Mouse (Mus musculus) CH12.LX (cell line): ENCODE results near the gene Bdh1. TPM values are rescaled to one million over a fixed set of nuclear protein-coding genes. Genes with fewer than 3 reads are reported as not detected.
A peak's percentile ranks its signal among the peaks of the same experiment; 100 is the strongest.

Experiments
- DNase-seq: peaks from one replicate; pipeline ENCODE4 v3.0.0-alpha.2; 2013; ENCODE audit errors: extremely low read depth
- H3K27ac ChIP-seq: 2 replicates; pipeline ENCODE4 v1.5.1; 2012; ENCODE audit warnings: low read depth, mild to moderate bottlenecking, control low read depth, moderate library complexity; ENCODE audit not compliant: insufficient read depth
- H3K27me3 ChIP-seq: replicated peaks from 2 replicates; pipeline ENCODE3; 2012; ENCODE audit warnings: inconsistent platforms
- H3K36me3 ChIP-seq, 2 experiments: replicated peaks in 1 of 2; 2 replicates each; pipeline versions ENCODE3 to v1.6.1; 2012; ENCODE audit warnings: inconsistent platforms in 1 of 2, low read length in 1 of 2, mild to moderate bottlenecking in 1 of 2, mixed read lengths in 1 of 2, moderate library complexity in 1 of 2; ENCODE audit not compliant: control insufficient read depth in 1 of 2, insufficient read depth in 1 of 2
- H3K4me1 ChIP-seq, 2 experiments: 2 replicates each; pipeline ENCODE4 v1.6.1; 2012; ENCODE audit warnings: inconsistent platforms in 1 of 2, moderate library complexity in 1 of 2; ENCODE audit not compliant: insufficient read depth in 2 of 2, control insufficient read depth in 1 of 2
- H3K4me2 ChIP-seq: 2 replicates; pipeline ENCODE4 v1.6.1; 2012; ENCODE audit warnings: low read depth, mild to moderate bottlenecking, control low read depth; ENCODE audit not compliant: poor library complexity, insufficient read depth, severe bottlenecking
- H3K4me3 ChIP-seq, 3 experiments: fragments of 150-350 bp in 1 of 3; sonication (generic) in 1 of 3; replicated peaks in 1 of 3; 2 replicates each; pipeline versions ENCODE3 to v1.5.1; 2011 to 2012; ENCODE audit warnings: low read depth in 2 of 3, low read length in 2 of 3, mild to moderate bottlenecking in 2 of 3, moderate library complexity in 2 of 3, control low read depth in 1 of 3, improper control_type of control experiment in 1 of 3, inconsistent platforms in 1 of 3, mixed read lengths in 1 of 3; ENCODE audit not compliant: poor library complexity in 1 of 3
- H3K79me2 ChIP-seq: replicated peaks from 2 replicates; pipeline ENCODE4 v1.6.1; 2012; ENCODE audit warnings: mild to moderate bottlenecking, moderate library complexity; ENCODE audit not compliant: control insufficient read depth, poor library complexity, insufficient read depth, severe bottlenecking; ENCODE audit errors: extremely low read depth
- H3K9ac ChIP-seq: 2 replicates; pipeline ENCODE4 v1.6.1; 2012; ENCODE audit warnings: low read depth, mild to moderate bottlenecking, control low read depth, moderate library complexity; ENCODE audit not compliant: insufficient read depth
- H3K9me3 ChIP-seq: replicated peaks from 2 replicates; pipeline ENCODE3; 2012; ENCODE audit warnings: low read length, inconsistent platforms, mixed read lengths
- BHLHE40 ChIP-seq: IDR thresholded peaks from 2 replicates; pipeline ENCODE4 v1.6.1; 2011; ENCODE audit warnings: mild to moderate bottlenecking, low read depth, low read length, improper control_type of control experiment
- CTCF ChIP-seq, 2 experiments: IDR thresholded peaks in 1 of 2; conservative IDR thresholded peaks in 1 of 2; 2 replicates each; pipeline ENCODE4 v1.5.1; 2011 to 2012; ENCODE audit warnings: low read depth in 2 of 2, low read length in 2 of 2, improper control_type of control experiment in 1 of 2, inconsistent platforms in 1 of 2, mild to moderate bottlenecking in 1 of 2, moderate library complexity in 1 of 2
- E2F4 ChIP-seq: IDR thresholded peaks from 2 replicates; pipeline ENCODE4 v1.6.1; 2011; ENCODE audit warnings: low read depth, low read length, improper control_type of control experiment; ENCODE audit not compliant: insufficient replicate concordance
- EP300 ChIP-seq: IDR thresholded peaks from 2 replicates; pipeline ENCODE4 v1.6.1; 2011; ENCODE audit warnings: low read length, improper control_type of control experiment
- ETS1 ChIP-seq: conservative IDR thresholded peaks from 2 replicates; pipeline ENCODE4 v1.6.1; 2012; ENCODE audit warnings: low read depth, mild to moderate bottlenecking, inconsistent platforms, low read length, improper control_type of control experiment, moderate library complexity
- HCFC1 ChIP-seq: IDR thresholded peaks from 2 replicates; pipeline ENCODE4 v1.6.1; 2012; ENCODE audit warnings: low read depth, mild to moderate bottlenecking, inconsistent platforms, low read length, improper control_type of control experiment
- JUN ChIP-seq: IDR thresholded peaks from 2 replicates; pipeline ENCODE4 v1.6.1; 2011; ENCODE audit warnings: low read depth, mild to moderate bottlenecking, low read length, improper control_type of control experiment, moderate library complexity; ENCODE audit not compliant: insufficient read depth
- JUND ChIP-seq: conservative IDR thresholded peaks from 2 replicates; pipeline ENCODE4 v1.6.1; 2011; ENCODE audit warnings: low read depth, low read length, improper control_type of control experiment
- KAT2A ChIP-seq: IDR thresholded peaks from 2 replicates; pipeline ENCODE4 v1.6.1; 2012; ENCODE audit warnings: low read length, improper control_type of control experiment, inconsistent platforms; ENCODE audit not compliant: insufficient replicate concordance
- MAFK ChIP-seq: IDR thresholded peaks from 2 replicates; pipeline ENCODE4 v1.6.1; 2011; ENCODE audit warnings: low read length, improper control_type of control experiment; ENCODE audit not compliant: insufficient replicate concordance
- MAX ChIP-seq: IDR thresholded peaks from 2 replicates; pipeline ENCODE4 v1.6.1; 2011; ENCODE audit warnings: low read length, improper control_type of control experiment
- MAZ ChIP-seq: IDR thresholded peaks from 2 replicates; pipeline ENCODE4 v1.6.1; 2012; ENCODE audit warnings: low read depth, mild to moderate bottlenecking, inconsistent platforms, low read length, improper control_type of control experiment, moderate library complexity
- MEF2A ChIP-seq: IDR thresholded peaks from 2 replicates; pipeline ENCODE4 v1.6.1; 2014; ENCODE audit warnings: low read depth, mild to moderate bottlenecking, inconsistent platforms, low read length, improper control_type of control experiment, borderline replicate concordance
- MXI1 ChIP-seq: IDR thresholded peaks from 2 replicates; pipeline ENCODE4 v1.6.1; 2011; ENCODE audit warnings: mild to moderate bottlenecking, low read depth, low read length, improper control_type of control experiment
- MYC ChIP-seq: IDR thresholded peaks from 2 replicates; pipeline ENCODE4 v1.6.1; 2011; ENCODE audit warnings: low read depth, mild to moderate bottlenecking, improper control_type of control experiment, low read length
- NELFE ChIP-seq: IDR thresholded peaks from 2 replicates; pipeline ENCODE4 v1.6.1; 2011; ENCODE audit warnings: low read depth, low read length, improper control_type of control experiment
- POLR2A ChIP-seq: IDR thresholded peaks from 2 replicates; pipeline ENCODE4 v1.6.1; 2011; ENCODE audit warnings: low read depth, mild to moderate bottlenecking, improper control_type of control experiment, low read length
- POLR2AphosphoS2 ChIP-seq: IDR thresholded peaks from 2 replicates; pipeline ENCODE4 v1.6.1; 2011; ENCODE audit warnings: low read depth, low read length, improper control_type of control experiment
- RAD21 ChIP-seq: IDR thresholded peaks from 2 replicates; pipeline ENCODE4 v1.6.1; 2011; ENCODE audit warnings: low read depth, mild to moderate bottlenecking, low read length, improper control_type of control experiment, moderate library complexity
- SIN3A ChIP-seq: IDR thresholded peaks from 2 replicates; pipeline ENCODE4 v1.6.1; 2012; ENCODE audit warnings: low read length, improper control_type of control experiment, inconsistent platforms
- SMC3 ChIP-seq: IDR thresholded peaks from 2 replicates; pipeline ENCODE4 v1.6.1; 2011; ENCODE audit warnings: low read depth, low read length, improper control_type of control experiment
- USF1 ChIP-seq: IDR thresholded peaks from 2 replicates; pipeline ENCODE4 v1.6.1; 2014; ENCODE audit warnings: low read depth, mild to moderate bottlenecking, inconsistent platforms, low read length, improper control_type of control experiment
- ZKSCAN1 ChIP-seq: IDR thresholded peaks from 2 replicates; pipeline ENCODE4 v1.6.1; 2012; ENCODE audit warnings: low read depth, inconsistent platforms, low read length, improper control_type of control experiment, borderline replicate concordance
- ZNF384 ChIP-seq: IDR thresholded peaks from 2 replicates; pipeline ENCODE4 v1.6.1; 2012; ENCODE audit warnings: low read depth, low read length, improper control_type of control experiment, inconsistent platforms
- dilution Hi-C: fragments of 300-500 bp; cut with MboI; formaldehyde crosslinking; loops from 2 replicates; pipeline ENCODE4 v1.14.3; 2020; ENCODE audit warnings: low sequenced_read_pairs; ENCODE audit not compliant: extremely low pct_unique_long_range_greater_than_20kb, extremely low pct_ligation_motif_present
- in situ Hi-C: fragments of 300-500 bp; cut with MboI; formaldehyde crosslinking; loops from 3 replicates; pipeline ENCODE4 v1.14.3; 2019; ENCODE audit warnings: low sequenced_read_pairs, low pct_ligation_motif_present, low pct_unique_long_range_greater_than_20kb, mixed read lengths
- polyA plus RNA-seq: library from polyadenylated mRNA; unstranded; fragments of >175 nt; gene quantifications from 2 replicates; pipeline ENCODE4 v1.2.1, GENCODE M21; 2012; ENCODE audit warnings: low read depth; ENCODE audit not compliant: insufficient read length
- total RNA-seq, 2 experiments: library from RNA; depleted of rRNA; stranded (reverse); fragments of 300-350 nt in 1 of 2; fragments of >200 nt in 1 of 2; gene quantifications; 2 replicates each; pipeline ENCODE4 v1.2.3; 2012 to 2014

The Bdh1 gene
- total and polyA plus RNA-seq, 3 experiments: 37.9 to 110 (median 54.3) TPM

DNA sequence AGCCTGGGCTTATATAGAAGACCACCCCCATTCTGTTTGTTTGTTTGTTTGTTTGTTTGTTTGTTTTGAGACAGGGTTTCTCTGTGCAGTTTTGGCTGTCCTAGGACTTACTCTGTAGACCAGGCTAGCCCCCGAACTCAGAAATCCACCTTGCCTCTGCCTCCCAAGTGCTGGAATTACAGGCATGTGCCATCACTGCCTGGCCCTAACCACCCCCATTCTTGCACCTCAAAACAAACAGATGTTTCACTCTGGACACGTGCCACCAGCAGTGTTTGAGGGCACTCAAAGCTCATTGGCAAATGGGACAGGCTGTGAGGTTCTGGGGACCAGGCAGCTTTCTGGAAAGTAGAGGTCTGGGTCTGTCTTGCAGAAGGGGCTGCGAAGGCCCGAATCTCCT, 18.1 kb upstream of the Bdh1 start:
- Histone ChIP-seq H3K79me2 (no peaks in the 10 kb centered on the region), H3K9me3 (peaks cover 8% of the 10 kb centered on the region), H3K4me3 (no peak overlapping the region), H3K36me3 (no peaks in the 10 kb centered on the region), H3K27me3 (no peaks in the 10 kb centered on the region), H3K27ac (no peak overlapping the region), H3K4me1 (peaks cover 0 to 3% of the 10 kb centered on the region in 2 experiments; a peak in 1 of 4 replicates), H3K4me2 (no peak overlapping the region), H3K9ac (no peak overlapping the region)
- DNase-seq: no peak
- in situ Hi-C loops: no loop called here
- dilution Hi-C loops: no loop called here
- TF ChIP-seq MYC: no peak
- TF ChIP-seq JUN: no peak
- TF ChIP-seq ZKSCAN1: no peak
- no peak for TF ChIP-seq SIN3A
- TF ChIP-seq HCFC1: no peak
- no peak for TF ChIP-seq RAD21
- TF ChIP-seq ZNF384: no peak
- TF ChIP-seq MAX: no peak
- TF ChIP-seq ETS1: no peak
- TF ChIP-seq MXI1: no peak

DNA sequence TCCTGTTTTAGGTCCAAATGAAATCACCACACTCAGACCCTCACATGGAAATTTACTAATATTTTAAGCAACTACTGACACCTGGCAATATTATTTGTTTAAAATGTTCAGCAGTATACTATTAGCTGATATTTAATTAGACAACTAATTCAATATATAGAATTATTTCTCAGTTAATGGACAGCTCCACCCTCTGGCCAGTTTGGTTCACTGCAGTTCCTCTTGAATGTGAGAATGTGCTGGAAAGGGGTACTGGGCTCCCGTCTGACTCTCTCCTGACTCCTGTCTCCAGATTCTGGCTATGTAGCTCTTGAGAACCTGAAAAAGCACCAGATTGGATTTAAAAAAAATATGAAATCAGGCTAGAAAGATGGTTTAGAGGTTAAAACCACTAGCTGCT, 17.0 kb upstream of the Bdh1 start:
- in situ Hi-C loops: no loop called here
- DNase-seq: no peak

DNA sequence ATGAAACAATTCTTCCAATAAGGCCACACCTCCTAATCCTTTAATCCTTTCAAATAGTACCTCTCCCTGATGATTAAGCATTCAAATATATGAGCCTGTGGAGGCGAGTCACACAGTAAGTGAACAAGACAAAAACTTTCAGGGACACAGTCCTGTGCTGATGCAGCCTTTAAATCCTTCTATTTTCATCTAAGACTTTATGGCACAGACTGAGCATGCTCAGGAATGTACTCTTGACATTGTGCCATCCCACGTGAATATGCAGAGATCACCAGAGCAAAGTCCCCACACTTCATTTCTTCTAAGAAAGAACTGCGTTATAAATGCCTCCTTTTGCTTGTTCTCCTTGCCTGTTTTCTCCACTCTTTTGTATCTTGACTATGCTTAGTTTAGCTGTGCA, 14.2 kb upstream of the Bdh1 start:
- dilution Hi-C loops: no loop called here
- H3K4me1 ChIP-seq: no peaks in the 10 kb centered on the region
- in situ Hi-C loops: no loop called here
- no peak for DNase-seq
- H3K27me3 ChIP-seq: no peaks in the 10 kb centered on the region
- H3K27ac ChIP-seq: no peak overlapping the region
- H3K9me3 ChIP-seq: peaks cover 8% of the 10 kb centered on the region
- H3K4me2 ChIP-seq: no peak overlapping the region
- H3K36me3 ChIP-seq: no peaks in the 10 kb centered on the region
- no peak overlapping the region for H3K9ac ChIP-seq
- TF ChIP-seq MEF2A: no peak
- no peak for TF ChIP-seq MAFK
- no peak for TF ChIP-seq SMC3
- TF ChIP-seq NELFE: no peak
- TF ChIP-seq POLR2AphosphoS2: no peak
- TF ChIP-seq KAT2A: no peak
- no peak for TF ChIP-seq ZNF384
- TF ChIP-seq JUND: no peak
- no peak for TF ChIP-seq POLR2A
- no peak for TF ChIP-seq EP300
- TF ChIP-seq MYC: no peak
- TF ChIP-seq SIN3A: no peak
- no peak for TF ChIP-seq BHLHE40
- TF ChIP-seq JUN: no peak
- TF ChIP-seq MAZ: no peak
- TF ChIP-seq USF1: no peak
- H3K4me3 ChIP-seq: no peak overlapping the region
- no peaks in the 10 kb centered on the region for H3K79me2 ChIP-seq

More for the DNA sequence above, 17.0 kb upstream of the Bdh1 start:
- Histone ChIP-seq H3K27me3 (no peaks in the 10 kb centered on the region), H3K36me3 (no peaks in the 10 kb centered on the region), H3K9ac (no peak overlapping the region), H3K4me1 (peaks cover 0 to 3% of the 10 kb centered on the region in 2 experiments; a peak in 1 of 4 replicates), H3K79me2 (no peaks in the 10 kb centered on the region), H3K4me3 (no peak overlapping the region), H3K4me2 (no peak overlapping the region), H3K27ac (no peak overlapping the region), H3K9me3 (peaks cover 8% of the 10 kb centered on the region)
- dilution Hi-C loops: no loop called here
- peak; percentile 47 for TF ChIP-seq SMC3
- no peak for TF ChIP-seq MYC
- TF ChIP-seq CTCF (conservative IDR thresholded peaks at IDR 0.05 in 1 of 2, IDR thresholded peaks at IDR 0.05 in 1 of 2; ENCODE audit: low read depth in 2 of 2, low read length in 2 of 2): peak; percentile 57 to 68
- TF ChIP-seq RAD21: peak; percentile 62
- no peak for TF ChIP-seq MEF2A
- TF ChIP-seq USF1: no peak
- no peak for TF ChIP-seq E2F4
